Mouse (Mus musculus): ENCODE measurements around the gene Scn8a.

The Scn8a gene

GRCm38 (mm10) chr15:101075656-101076055, 206.0 kb downstream of the Scn8a start:
- DNase-seq: no peak

GRCm38 (mm10) chr15:101076071-101077000, 206.7 kb downstream of the Scn8a start:
- DNase-seq: no peak

GRCm38 (mm10) chr15:101077001-101077812, 207.5 kb downstream of the Scn8a start:
- DNase-seq: no peak

GRCm38 (mm10) chr15:101077813-101078730, 208.4 kb downstream of the Scn8a start, which contains the start of gene Fignl2:
TSS of gene Fignl2 (minus strand) at chr15:101078567.
- DNase-seq: no peak

GRCm38 (mm10) chr15:101078731-101079156, 209.1 kb downstream of the Scn8a start:
- DNase-seq: peak; percentile 38

GRCm38 (mm10) chr15:101080031-101080520, 210.4 kb downstream of the Scn8a start:
- no peak for DNase-seq

GRCm38 (mm10) chr15:101081035-101081548, 211.4 kb downstream of the Scn8a start:
- DNase-seq: no peak

- no peak for DNase-seq
These were observed 212.6 kb downstream of the Scn8a start for GRCm38 (mm10) chr15:101082236-101082635.

GRCm38 (mm10) chr15:101084499-101084898, 214.8 kb downstream of the Scn8a start:
- DNase-seq: no peak

GRCm38 (mm10) chr15:101086451-101086850, 216.8 kb downstream of the Scn8a start:
- DNase-seq: no peak

- DNase-seq: no peak
These were observed 217.3 kb downstream of the Scn8a start for GRCm38 (mm10) chr15:101086956-101087355.

GRCm38 (mm10) chr15:101088291-101088690, 218.6 kb downstream of the Scn8a start:
- DNase-seq: no peak

- DNase-seq: no peak
These were observed 221.9 kb downstream of the Scn8a start for GRCm38 (mm10) chr15:101091551-101091950.

GRCm38 (mm10) chr15:101092121-101092828, 222.6 kb downstream of the Scn8a start:
- no peak for DNase-seq

- DNase-seq: peak; percentile 19
These were observed 223.4 kb downstream of the Scn8a start for GRCm38 (mm10) chr15:101092829-101093648.

- DNase-seq: no peak
These were observed 224.3 kb downstream of the Scn8a start for GRCm38 (mm10) chr15:101093988-101094387.

- DNase-seq: no peak
These were observed 225.3 kb downstream of the Scn8a start for GRCm38 (mm10) chr15:101094979-101095378.

GRCm38 (mm10) chr15:101095392-101095791, 225.7 kb downstream of the Scn8a start:
- no peak for DNase-seq

All from cerebellum, adult 8-10 months (tissue).